Mouse (Mus musculus) intestine, embryonic 16.5 days (tissue): ENCODE measurements around the gene Dcaf7. TPM values are rescaled to one million over a fixed set of nuclear protein-coding genes. Genes with fewer than 3 reads are reported as not detected.
"Not testable (repeated sequence)": the region's sequence is repeated elsewhere in the genome, so short reads cannot be mapped to it uniquely, and the experiment has no call there.

Experiments
- ATAC-seq: fragments of 200-750 bp; cut with Nextera tagmentation; 2 replicates; pipeline ENCODE4 v1.8.0; 2017; ENCODE audit warnings: moderate TSS enrichment, moderate library complexity
- H3K27ac ChIP-seq: fragments of 300-500 bp; sonication (generic); 2 replicates; pipeline ENCODE4 v1.5.1; 2014; ENCODE audit warnings: mild to moderate bottlenecking, low read length
- H3K27me3 ChIP-seq: fragments of 300-500 bp; sonication (generic); replicated peaks from 2 replicates; pipeline ENCODE4 v1.6.1; 2014; ENCODE audit warnings: low read length, control low read depth, mixed read lengths; ENCODE audit not compliant: control insufficient read depth, insufficient read depth
- H3K36me3 ChIP-seq: fragments of 300-500 bp; sonication (generic); 2 replicates; pipeline ENCODE4 v1.6.1; 2014; ENCODE audit warnings: low read length, control low read depth; ENCODE audit not compliant: control insufficient read depth, insufficient read depth
- H3K4me1 ChIP-seq: fragments of 300-500 bp; sonication (generic); 2 replicates; pipeline ENCODE4 v1.6.1; 2014; ENCODE audit warnings: low read length, control low read depth, mixed read lengths; ENCODE audit not compliant: control insufficient read depth, insufficient read depth
- H3K4me2 ChIP-seq: fragments of 300-500 bp; sonication (generic); 2 replicates; pipeline ENCODE4 v1.6.1; 2014; ENCODE audit warnings: low read depth, low read length, control low read depth
- H3K4me3 ChIP-seq: fragments of 300-500 bp; sonication (generic); 2 replicates; pipeline ENCODE4 v1.5.1; 2014; ENCODE audit warnings: mild to moderate bottlenecking, low read length
- H3K9ac ChIP-seq: fragments of 300-500 bp; sonication (generic); 2 replicates; pipeline ENCODE4 v1.6.1; 2014; ENCODE audit warnings: low read depth, low read length
- H3K9me3 ChIP-seq: fragments of 300-500 bp; sonication (generic); 2 replicates; pipeline ENCODE4 v1.6.1; 2016; ENCODE audit warnings: low read length, control low read depth; ENCODE audit not compliant: control insufficient read depth
- WGBS: fragments of 180-500 bp; shearing (Covaris S2); extraction: QIAGEN DNeasy Blood & Tissue Kit; methylation state at CpG from one replicate; pipeline ENCODE4 v1.1.7; 2014; 5-methylcytosine and 5-hydroxymethylcytosine counted together
- polyA plus RNA-seq: library from polyadenylated mRNA; unstranded; fragments of >200 nt; fragmentation: Nextera tagmentation; extraction: Ambion mirVana; gene quantifications from 2 replicates; pipeline ENCODE4 v1.2.1, GENCODE M21; 2015

The Dcaf7 gene
- polyA plus RNA-seq, 1 experiment from 2014 or later: 42.7 TPM

DNA sequence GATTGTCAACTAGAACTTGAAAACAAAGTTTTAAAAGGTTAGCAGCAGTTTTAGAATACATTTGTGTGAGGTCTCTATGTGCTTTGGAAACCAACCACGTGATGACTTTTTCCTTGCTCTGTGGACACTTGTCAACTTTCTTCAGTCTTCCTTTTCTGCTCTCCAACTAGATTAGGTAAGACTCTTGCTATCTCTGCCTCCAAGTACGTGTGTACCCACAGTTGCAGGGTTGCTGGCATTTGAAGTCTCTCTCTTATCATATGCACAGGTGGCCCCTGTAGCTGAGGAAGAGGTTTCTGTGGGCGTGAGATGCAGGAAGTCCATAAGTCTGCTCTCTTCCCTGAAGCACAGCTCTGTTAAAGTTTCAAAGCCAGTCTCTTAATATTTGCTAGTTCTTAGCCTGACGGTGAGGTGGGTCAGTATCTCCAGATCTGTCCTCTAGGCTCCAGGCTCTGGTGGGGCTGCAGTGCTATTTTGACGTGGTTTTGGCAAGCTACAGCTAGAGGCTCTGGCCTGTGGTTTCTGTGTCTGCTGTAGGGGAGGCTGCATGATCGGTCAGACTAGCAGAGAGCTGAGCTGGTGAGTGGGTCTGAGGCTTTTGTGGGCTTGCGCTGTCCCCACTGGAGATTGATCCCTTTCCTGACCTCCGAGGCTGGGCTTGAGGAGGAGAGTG lies 20.3 kb downstream of the Dcaf7 start:
- no peaks in the 10 kb centered on the region for H3K27me3 ChIP-seq
- 87% methylated on average over 8 of the region's 8 CpGs for WGBS
- no peak overlapping the region for H3K4me3 ChIP-seq
- peak overlapping the region; percentile 34; the same call in 1 of the 2 replicates for H3K9ac ChIP-seq
- H3K36me3 ChIP-seq: peaks cover 11% of the 10 kb centered on the region; the same call in 1 of the 2 replicates
- H3K9me3 ChIP-seq: no peaks in the 10 kb centered on the region
- no peaks in the 10 kb centered on the region for H3K4me1 ChIP-seq
- peak; percentile 70 for ATAC-seq
- H3K27ac ChIP-seq: peak overlapping the region; percentile 64; the same call in 1 of the 2 replicates
- no peak overlapping the region for H3K4me2 ChIP-seq

DNA sequence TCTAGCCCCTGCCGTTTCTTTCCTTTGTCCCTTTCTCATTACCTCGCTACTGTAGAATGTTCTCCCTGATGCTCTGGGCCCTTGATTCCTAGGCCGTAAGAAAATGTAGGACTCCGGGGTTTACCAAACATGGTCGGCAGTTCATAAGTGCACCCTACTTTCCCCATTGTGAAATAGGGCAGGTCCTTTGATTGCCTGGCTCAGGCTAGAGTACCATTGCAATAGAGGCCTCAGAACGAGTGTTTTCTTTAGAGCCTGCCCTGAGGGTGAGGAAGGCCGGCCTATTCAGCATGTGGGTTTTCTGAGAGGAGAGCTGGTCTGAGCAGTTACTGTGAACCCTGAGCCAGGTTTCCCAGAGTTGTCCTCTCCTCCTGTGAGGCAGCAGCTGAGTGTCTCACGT lies 21.3 kb downstream of the Dcaf7 start:
- Histone ChIP-seq H3K27me3 (no peaks in the 10 kb centered on the region), H3K4me1 (no peaks in the 10 kb centered on the region), H3K4me3 (no peak overlapping the region), H3K27ac (no peak overlapping the region), H3K9ac (no peak overlapping the region), H3K36me3 (peaks cover 8% of the 10 kb centered on the region; the same call in 1 of the 2 replicates), H3K4me2 (no peak overlapping the region), H3K9me3 (no peaks in the 10 kb centered on the region)
- 79% methylated on average over 8 of the region's 8 CpGs for WGBS
- ATAC-seq: no peak

- no peak for ATAC-seq
- no peak overlapping the region for H3K4me2 ChIP-seq
- H3K27me3 ChIP-seq: no peaks in the 10 kb centered on the region
- H3K4me3 ChIP-seq: no peak overlapping the region
- no peak overlapping the region for H3K27ac ChIP-seq
- H3K4me1 ChIP-seq: no peaks in the 10 kb centered on the region
- WGBS: 92% methylated on average over 1 of the region's 1 CpGs
- H3K36me3 ChIP-seq: peaks cover 4% of the 10 kb centered on the region; the same call in 1 of the 2 replicates
- no peak overlapping the region for H3K9ac ChIP-seq
- no peaks in the 10 kb centered on the region for H3K9me3 ChIP-seq
Measured at GRCm38 (mm10) chr11:106060549-106060948, 23.9 kb downstream of the Dcaf7 start.

- no peak overlapping the region for H3K4me3 ChIP-seq
- no peak overlapping the region for H3K4me2 ChIP-seq
- H3K27me3 ChIP-seq: no peaks in the 10 kb centered on the region
- no peak overlapping the region for H3K27ac ChIP-seq
- WGBS: 92% methylated on average over 1 of the region's 1 CpGs
- no peaks in the 10 kb centered on the region for H3K9me3 ChIP-seq
- H3K4me1 ChIP-seq: no peaks in the 10 kb centered on the region
- ATAC-seq: no peak
- peaks cover 4% of the 10 kb centered on the region; the same call in 1 of the 2 replicates for H3K36me3 ChIP-seq
- no peak overlapping the region for H3K9ac ChIP-seq
Measured at GRCm38 (mm10) chr11:106061311-106061710, 24.6 kb downstream of the Dcaf7 start.

DNA sequence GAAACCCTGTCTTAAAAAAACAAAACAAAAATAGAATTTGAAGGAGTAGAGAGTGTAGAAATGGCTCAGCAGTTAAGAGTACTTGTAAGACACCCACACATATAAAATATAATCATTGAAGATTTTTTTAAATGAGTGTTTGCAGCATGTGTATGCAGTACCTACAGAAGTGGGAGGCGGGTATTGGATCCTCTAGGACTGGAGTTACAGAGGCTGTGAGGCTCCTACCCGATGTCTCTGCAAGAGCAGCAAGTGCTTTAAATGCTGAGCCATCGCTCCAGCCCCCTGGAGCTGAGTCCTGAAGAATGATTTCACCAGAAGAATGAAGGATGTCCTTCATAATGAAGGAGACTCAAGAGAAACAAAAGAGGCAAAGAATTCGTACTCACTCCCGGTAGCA lies 27.1 kb downstream of the Dcaf7 start:
- ATAC-seq: no peak
- Histone ChIP-seq H3K27ac (no peak overlapping the region), H3K9ac (no peak overlapping the region), H3K27me3 (no peaks in the 10 kb centered on the region), H3K4me2 (no peak overlapping the region), H3K4me1 (peaks cover 5% of the 10 kb centered on the region; the same call in 1 of the 2 replicates), H3K9me3 (no peaks in the 10 kb centered on the region), H3K4me3 (no peak overlapping the region), H3K36me3 (no peaks in the 10 kb centered on the region)
- 81% methylated on average over 5 of the region's 5 CpGs for WGBS

GRCm38 (mm10) chr11:106065073-106065922 lies 28.6 kb downstream of the Dcaf7 start:
- 37% methylated on average over 18 of the region's 18 CpGs for WGBS
- peak; percentile 21 for ATAC-seq
- no peaks in the 10 kb centered on the region for H3K27me3 ChIP-seq
- no peak overlapping the region for H3K27ac ChIP-seq
- no peaks in the 10 kb centered on the region for H3K36me3 ChIP-seq
- peak overlapping the region; percentile 86 for H3K4me3 ChIP-seq
- H3K4me2 ChIP-seq: peak overlapping the region; percentile 43
- peaks cover 5% of the 10 kb centered on the region; the same call in 1 of the 2 replicates for H3K4me1 ChIP-seq
- no peaks in the 10 kb centered on the region for H3K9me3 ChIP-seq
- peak overlapping the region; percentile 21; the same call in 1 of the 2 replicates for H3K9ac ChIP-seq

GRCm38 (mm10) chr11:106065923-106066571 lies 29.4 kb downstream of the Dcaf7 start, which contains the start of gene Taco1:
Gene Taco1, plus strand, starts transcription at chr11:106066061.
- WGBS: under 1% methylated on average over 49 of the region's 49 CpGs
- peak within 1 kb of the TSS; percentile 95 for H3K9ac ChIP-seq
- H3K27ac ChIP-seq: peak within 1 kb of the TSS; percentile 94
- H3K9me3 ChIP-seq: no peaks in the 10 kb centered on the region
- H3K4me3 ChIP-seq: peak within 1 kb of the TSS; percentile 86
- peak; percentile 99 for ATAC-seq
- H3K27me3 ChIP-seq: no peaks in the 10 kb centered on the region
- peaks cover 5% of the 10 kb centered on the region; the same call in 1 of the 2 replicates for H3K4me1 ChIP-seq
- peak within 1 kb of the TSS; percentile 81 for H3K4me2 ChIP-seq
- no peaks in the 10 kb centered on the region for H3K36me3 ChIP-seq

GRCm38 (mm10) chr11:106066616-106067015 lies 29.9 kb downstream of the Dcaf7 start:
- WGBS: 13% methylated on average over 23 of the region's 23 CpGs
- peak overlapping the region; percentile 95 for H3K9ac ChIP-seq
- peak overlapping the region; percentile 94 for H3K27ac ChIP-seq
- not testable (repeated sequence) for H3K36me3 ChIP-seq, ATAC-seq, H3K9me3 ChIP-seq, H3K27me3 ChIP-seq, H3K4me1 ChIP-seq
- H3K4me3 ChIP-seq: peak overlapping the region; percentile 86
- peak overlapping the region; percentile 81 for H3K4me2 ChIP-seq

- no peak overlapping the region for H3K4me3 ChIP-seq
- ATAC-seq: no peak
- H3K9ac ChIP-seq: no peak overlapping the region
- no peaks in the 10 kb centered on the region for H3K27me3 ChIP-seq
- H3K4me2 ChIP-seq: no peak overlapping the region
- H3K36me3 ChIP-seq: peaks cover 3% of the 10 kb centered on the region; the same call in 1 of the 2 replicates
- no peak overlapping the region for H3K27ac ChIP-seq
- H3K4me1 ChIP-seq: no peaks in the 10 kb centered on the region
- H3K9me3 ChIP-seq: no peaks in the 10 kb centered on the region
- WGBS: 86% methylated on average over 3 of the region's 3 CpGs
Measured at GRCm38 (mm10) chr11:106073774-106074173, 37.1 kb downstream of the Dcaf7 start.
